Mouse (Mus musculus): ENCODE data around the gene Gm19345. TPM values are rescaled to one million over a fixed set of nuclear protein-coding genes. Genes with fewer than 3 reads are reported as not detected.

The Gm19345 gene
- polyA plus RNA-seq, 1 experiment from 2014 or later, result not detected

Other genes with a start within 250 kb of the Gm19345 start
- gene Clasrp, start 247.5 kb upstream of the Gm19345 start, polyA plus RNA-seq (2014; fragmentation: Nextera tagmentation; extraction: Ambion mirVana), result 55.9 and 61.5 TPM in 2 replicates
- 4.7 and 5.3 TPM in 2 replicates for gene Relb, start 222.6 kb upstream of the Gm19345 start, polyA plus RNA-seq (2014; fragmentation: Nextera tagmentation; extraction: Ambion mirVana)
- gene Clptm1, start 187.0 kb upstream of the Gm19345 start, polyA plus RNA-seq (2014; fragmentation: Nextera tagmentation; extraction: Ambion mirVana), result 91.6 and 97.3 TPM in 2 replicates
- 0.44 and 0.77 TPM in 2 replicates for gene Apoc2, start 174.1 kb upstream of the Gm19345 start, polyA plus RNA-seq (2014; fragmentation: Nextera tagmentation; extraction: Ambion mirVana)
- gene Gm44805, start 170.6 kb upstream of the Gm19345 start, polyA plus RNA-seq (2014; fragmentation: Nextera tagmentation; extraction: Ambion mirVana), result not detected in 2 replicates
- gene Apoc4, start 170.5 kb upstream of the Gm19345 start, polyA plus RNA-seq (2014; fragmentation: Nextera tagmentation; extraction: Ambion mirVana), result not detected in 2 replicates
- gene Apoc1, start 159.3 kb upstream of the Gm19345 start, polyA plus RNA-seq (2014; fragmentation: Nextera tagmentation; extraction: Ambion mirVana), result 4.5 and 5.0 TPM in 2 replicates
- 83.0 and 83.4 TPM in 2 replicates for gene Apoe, start 152.8 kb upstream of the Gm19345 start, polyA plus RNA-seq (2014; fragmentation: Nextera tagmentation; extraction: Ambion mirVana)
- 154 and 163 TPM in 2 replicates for gene Tomm40, start 136.6 kb upstream of the Gm19345 start, polyA plus RNA-seq (2014; fragmentation: Nextera tagmentation; extraction: Ambion mirVana)
- gene Nectin2, start 101.5 kb upstream of the Gm19345 start, polyA plus RNA-seq (2014; fragmentation: Nextera tagmentation; extraction: Ambion mirVana), result 59.3 and 63.2 TPM in 2 replicates
- gene Bcam, start 81.0 kb upstream of the Gm19345 start, polyA plus RNA-seq (2014; fragmentation: Nextera tagmentation; extraction: Ambion mirVana), result 43.0 and 44.1 TPM in 2 replicates
- 0.75 and 1.3 TPM in 2 replicates for gene Cblc, start 55.2 kb upstream of the Gm19345 start, polyA plus RNA-seq (2014; fragmentation: Nextera tagmentation; extraction: Ambion mirVana)
- 0.71 and 1.2 TPM in 2 replicates for gene Bcl3, start 29.2 kb upstream of the Gm19345 start, polyA plus RNA-seq (2014; fragmentation: Nextera tagmentation; extraction: Ambion mirVana)
- gene Ceacam16, start 9.3 kb downstream of the Gm19345 start, polyA plus RNA-seq (2014; fragmentation: Nextera tagmentation; extraction: Ambion mirVana), result not detected in 2 replicates
- gene Ceacam19, start 36.0 kb downstream of the Gm19345 start, polyA plus RNA-seq (2014; fragmentation: Nextera tagmentation; extraction: Ambion mirVana), result not detected in 2 replicates
- gene Pvr, start 69.2 kb downstream of the Gm19345 start, polyA plus RNA-seq (2014; fragmentation: Nextera tagmentation; extraction: Ambion mirVana), result 3.9 and 4.7 TPM in 2 replicates
- gene Igsf23, start 98.8 kb downstream of the Gm19345 start, polyA plus RNA-seq (2014; fragmentation: Nextera tagmentation; extraction: Ambion mirVana), result 0.14 and 0.48 TPM in 2 replicates
- not detected in 2 replicates for gene Ceacam20, start 113.4 kb downstream of the Gm19345 start, polyA plus RNA-seq (2014; fragmentation: Nextera tagmentation; extraction: Ambion mirVana)
- gene Nlrp9b, start 139.5 kb downstream of the Gm19345 start, polyA plus RNA-seq (2014; fragmentation: Nextera tagmentation; extraction: Ambion mirVana), result 0.08 TPM in 1 of 2 replicates, not detected in the other
- gene Vmn1r91, start 247.7 kb downstream of the Gm19345 start, polyA plus RNA-seq (2014; fragmentation: Nextera tagmentation; extraction: Ambion mirVana), result not detected in 2 replicates

Measured in limb, embryonic 11.5 days (tissue).